Mouse (Mus musculus) C2C12 (cell line): ENCODE results near the gene Rhobtb3.

Source experiments
- CEBPB ChIP-seq: IDR thresholded peaks from one replicate; pipeline ENCODE4 v1.6.1; 2011; ENCODE audit warnings: low read depth, mild to moderate bottlenecking, control low read depth, moderate library complexity
- CTCF ChIP-seq: IDR thresholded peaks from one replicate; pipeline ENCODE4 v1.5.1; 2011; ENCODE audit not compliant: control insufficient read depth, insufficient read depth, insufficient read length
- MYOD1 ChIP-seq: IDR thresholded peaks from one replicate; pipeline ENCODE4 v1.6.1; 2011; ENCODE audit warnings: low read depth; ENCODE audit not compliant: control insufficient read depth, insufficient read length
- MYOG ChIP-seq: IDR thresholded peaks from one replicate; pipeline ENCODE4 v1.6.1; 2011; ENCODE audit not compliant: control insufficient read depth, insufficient read length; ENCODE audit errors: extremely low read depth
- USF1 ChIP-seq: IDR thresholded peaks from one replicate; pipeline ENCODE4 v1.6.1; 2011; ENCODE audit warnings: low read depth, mild to moderate bottlenecking, control low read depth, moderate library complexity

- TF ChIP-seq CTCF (no peak), CEBPB (no peak), MYOD1 (no peak), USF1 (no peak), MYOG (no peak)
Observed at GRCm38 (mm10) chr13:75930660-75931059, 13.1 kb downstream of the Rhobtb3 start.
